Mouse (Mus musculus): ENCODE data around the gene Slc22a30.
"Not testable (repeated sequence)": the region's sequence is repeated elsewhere in the genome, so short reads cannot be mapped to it uniquely, and the experiment has no call there.

Gene Slc22a30

DNA sequence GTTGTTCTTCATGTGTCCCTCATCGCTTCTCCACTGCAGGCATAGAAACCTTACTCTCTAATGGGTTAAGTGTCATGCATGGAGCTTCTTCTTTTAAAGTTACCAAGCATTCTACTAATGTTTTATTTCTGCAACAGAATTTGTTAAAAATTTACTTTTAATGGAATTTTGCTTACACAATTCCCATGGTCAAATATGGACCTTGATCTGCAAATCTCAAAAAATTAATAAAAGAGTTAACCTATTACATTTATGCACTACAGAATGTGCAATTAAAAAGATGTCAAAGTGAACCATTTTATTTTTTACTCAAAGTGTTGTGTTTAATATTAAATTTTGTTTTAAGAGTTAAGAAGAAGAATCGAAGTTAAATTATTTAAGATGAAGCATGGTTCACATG lies at the start of gene Slc22a30:
Gene Slc22a30, minus strand, starts transcription at position 101 of the 400 bp plus-strand sequence.
- not testable (repeated sequence) for DNase-seq (ENCODE audit: low read depth, low spot score)

- DNase-seq (ENCODE audit: low read depth, low spot score), result no peak
These were observed 43.4 kb upstream of the Slc22a30 start for GRCm38 (mm10) chr19:8448321-8448720.

DNA sequence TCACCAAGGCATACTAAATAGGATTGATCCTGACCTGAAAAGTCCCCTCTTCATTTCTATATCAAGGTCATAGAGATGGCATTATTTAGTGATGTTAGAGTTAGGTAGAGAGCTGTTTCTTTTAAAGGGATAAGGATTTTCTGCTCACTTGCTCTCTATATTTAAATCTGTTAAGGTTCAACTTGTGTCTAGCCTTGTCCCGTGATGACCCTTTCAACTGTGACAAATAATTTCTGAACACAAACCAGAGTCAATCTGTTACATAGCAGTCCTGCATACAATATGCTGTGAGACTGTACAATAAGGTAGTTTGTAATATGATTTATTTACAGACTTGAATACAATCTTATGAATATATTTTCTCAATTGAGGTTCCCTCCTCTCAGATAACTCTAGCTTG lies 42.6 kb upstream of the Slc22a30 start:
- DNase-seq (ENCODE audit: low read depth, low spot score), result no peak

DNA sequence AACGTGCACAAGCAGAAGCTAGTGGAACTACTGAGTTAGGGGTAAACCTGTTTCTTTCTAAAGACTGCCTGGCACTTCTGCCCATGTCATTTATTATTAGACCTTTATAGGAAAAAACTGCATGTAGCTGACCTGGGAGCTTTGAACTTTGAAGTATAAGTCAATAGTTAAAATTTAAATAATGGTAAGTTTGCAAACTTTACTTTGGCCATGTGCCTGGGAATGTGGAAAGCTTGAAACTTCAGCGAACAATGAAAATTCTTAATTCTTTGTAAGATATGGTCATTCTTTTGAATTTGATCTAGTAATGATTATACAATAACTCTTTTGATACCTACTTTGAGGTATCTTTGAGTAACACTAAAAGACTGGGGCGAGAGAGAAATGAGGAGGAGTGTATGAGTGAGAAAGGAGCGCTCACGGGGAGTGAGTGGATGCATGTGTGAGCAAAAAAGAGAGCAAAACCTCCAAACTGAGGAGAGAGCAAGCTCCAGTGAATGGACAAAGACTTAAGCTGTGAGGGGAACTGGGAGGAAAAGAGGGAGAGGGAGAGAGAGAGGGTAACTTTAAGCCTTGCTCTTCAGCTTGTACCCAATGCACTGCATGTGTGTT lies 26.2 kb upstream of the Slc22a30 start:
- DNase-seq (ENCODE audit: low read depth, low spot score), result no peak

- DNase-seq (ENCODE audit: low read depth, low spot score), result not testable (repeated sequence)
These were observed 2.5 kb upstream of the Slc22a30 start for GRCm38 (mm10) chr19:8407290-8408021.

Measured in CD4-positive helper T cell, adult 2 months (primary cell).